Mouse (Mus musculus) heart, adult 2 months (tissue): ENCODE measurements at regions not wholly inside any gene's neighbourhood (a gene's known extent, or its start where the extent isn't known, plus 50 kb on each side); places are given as distances from the start of the nearest gene placed in this dataset.

Source experiments
- CTCF ChIP-seq: fragments of 200-600 bp; IDR thresholded peaks from 2 replicates; pipeline ENCODE4 v1.8.1; 2022; ENCODE audit warnings: antibody characterized with exemption, mild to moderate bottlenecking, moderate library complexity
- POLR2A ChIP-seq: fragments of 200-500 bp; IDR thresholded peaks from 2 replicates; pipeline ENCODE4 v1.6.1; 2011; ENCODE audit warnings: mild to moderate bottlenecking, low read depth, low read length, control low read depth; ENCODE audit not compliant: insufficient read depth

GRCm38 (mm10) chr4:152919851-152920250 lies 442.2 kb upstream of the Kcnab2 start:
- no peak for TF ChIP-seq CTCF
- no peak for TF ChIP-seq POLR2A
